Mouse (Mus musculus) lung, postnatal 10 days (tissue): ENCODE data around the gene Entr1.

Experiments used
- DNase-seq: peaks from one replicate; pipeline ENCODE4 v3.0.0; 2021

Entr1 gene

DNA sequence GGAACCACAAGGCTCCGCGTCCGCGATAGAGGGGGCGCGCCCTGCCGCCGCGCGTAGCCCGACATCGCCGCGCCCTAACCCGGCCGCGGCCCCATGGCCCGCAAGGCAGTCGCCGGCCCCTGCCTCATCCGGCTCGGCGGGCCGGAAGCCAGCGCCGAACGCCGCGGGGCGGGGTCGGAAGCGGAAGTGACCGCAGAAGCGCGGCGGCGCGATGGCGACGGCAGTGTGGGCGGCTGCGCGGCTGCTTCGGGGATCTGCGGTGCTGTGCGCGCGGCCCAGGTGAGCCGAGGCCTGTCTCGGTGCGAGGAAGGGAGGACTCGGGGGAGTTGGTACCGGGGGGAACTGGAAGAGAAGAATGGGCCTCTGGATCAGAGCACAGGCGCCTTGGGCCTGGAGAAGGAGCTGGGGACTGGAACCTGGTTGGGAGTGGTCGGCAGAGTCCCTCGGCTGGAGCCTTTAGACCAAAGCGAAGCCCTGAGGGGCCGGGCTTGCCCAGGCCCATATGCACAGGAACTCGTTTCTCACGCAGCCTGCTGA is at the start of gene Entr1, which contains the start of gene Pmpca:
Gene Entr1 (minus strand): TSS at position 163 of the 537 bp plus-strand sequence.
Gene Pmpca (plus strand): TSS at position 186 of the 537 bp plus-strand sequence.
- peak; percentile 89 for DNase-seq

DNA sequence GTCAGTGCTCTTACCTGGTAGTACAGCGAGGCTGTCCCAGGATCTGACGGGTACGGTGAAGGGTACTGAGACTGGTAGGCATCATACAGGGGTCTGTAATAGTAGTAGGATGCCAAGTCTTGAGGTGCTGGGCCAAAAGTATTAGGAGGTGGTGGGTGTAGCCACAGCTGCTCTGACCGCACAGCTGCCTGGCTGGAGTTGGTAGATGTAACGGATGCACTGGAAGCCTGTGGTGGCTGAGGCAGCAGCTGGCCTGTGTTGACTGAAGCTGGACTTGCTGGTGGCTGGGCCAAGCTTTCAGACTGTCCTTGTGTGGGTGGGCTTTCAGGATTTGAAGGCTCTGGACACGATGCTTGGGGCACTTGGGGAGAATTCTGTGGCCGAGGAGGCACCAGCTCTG is 49.3 kb upstream of the Entr1 start:
- no peak for DNase-seq

DNA sequence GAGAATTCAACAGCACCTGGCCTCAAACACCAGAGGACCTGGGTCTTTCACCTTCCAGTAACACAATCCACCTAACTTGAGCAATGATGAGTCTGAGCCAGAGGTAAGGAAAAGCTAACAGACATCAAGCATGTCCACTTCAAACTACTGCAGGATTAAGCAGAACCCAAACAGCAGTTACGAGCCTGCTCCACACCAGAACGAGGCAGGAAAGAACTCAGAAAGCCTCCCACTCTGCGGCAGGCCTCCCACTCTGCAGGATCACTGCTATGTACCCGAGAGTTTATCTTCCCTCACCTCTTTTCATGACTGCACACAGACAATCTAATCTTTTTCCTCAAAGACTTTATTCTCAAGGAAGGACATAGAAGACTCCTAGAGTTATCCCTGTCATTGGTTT is 48.1 kb upstream of the Entr1 start:
- no peak for DNase-seq

DNA sequence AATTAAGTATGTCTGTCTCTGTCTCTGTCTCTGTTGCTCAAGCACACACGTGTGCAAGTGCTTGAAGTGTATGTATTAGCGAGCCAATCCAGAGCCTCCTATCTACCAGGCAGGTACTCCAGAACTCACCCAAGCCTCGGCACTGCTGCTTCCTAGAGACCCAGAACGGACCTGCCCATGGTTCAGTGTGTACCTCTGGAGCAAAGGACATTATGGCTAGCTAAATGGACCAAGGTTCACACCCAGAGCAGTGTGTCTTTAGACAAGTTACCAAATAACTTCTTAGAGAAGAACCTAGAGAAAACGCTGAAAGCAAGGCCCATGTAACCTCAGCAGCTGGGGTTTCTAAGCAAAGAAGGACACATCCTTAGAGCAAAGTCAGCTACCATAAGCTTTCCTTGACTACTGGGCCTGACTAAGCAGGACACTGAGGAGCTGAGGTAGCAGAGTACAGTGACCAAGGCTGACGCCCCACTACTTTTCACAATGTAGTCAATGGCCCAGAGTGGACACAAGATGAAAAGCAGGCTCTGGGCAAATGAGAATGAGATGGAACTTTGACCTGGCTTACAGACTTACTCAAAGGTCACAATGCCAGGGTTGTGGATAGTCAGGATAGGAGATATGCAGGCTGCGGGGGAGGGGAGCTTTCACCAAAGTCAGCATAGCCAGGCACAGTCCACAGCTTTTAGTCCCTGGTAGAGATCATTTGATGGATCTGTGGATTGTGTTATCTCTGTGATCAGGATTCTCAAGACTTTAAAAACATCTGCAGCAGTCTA is 45.9 kb upstream of the Entr1 start:
- DNase-seq: no peak

DNA sequence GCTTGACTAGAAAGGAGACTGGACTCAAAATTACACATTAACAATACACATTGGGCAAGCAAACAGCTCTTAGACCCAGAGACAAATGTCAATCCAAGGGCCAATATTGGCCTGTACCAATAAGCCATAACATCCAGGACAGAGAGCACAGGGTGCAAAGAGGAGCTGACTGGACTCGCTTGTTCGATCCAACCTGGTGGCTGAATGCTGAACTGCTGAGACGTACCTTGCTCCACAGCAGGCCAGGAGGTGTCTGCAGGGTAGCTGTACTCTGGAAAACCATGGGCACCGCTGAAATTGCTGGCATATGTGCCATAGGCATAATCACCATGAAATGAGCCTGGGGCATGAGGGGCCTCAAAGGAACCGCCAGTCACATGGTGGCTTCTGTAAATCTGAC is 40.7 kb upstream of the Entr1 start:
- DNase-seq: no peak

DNA sequence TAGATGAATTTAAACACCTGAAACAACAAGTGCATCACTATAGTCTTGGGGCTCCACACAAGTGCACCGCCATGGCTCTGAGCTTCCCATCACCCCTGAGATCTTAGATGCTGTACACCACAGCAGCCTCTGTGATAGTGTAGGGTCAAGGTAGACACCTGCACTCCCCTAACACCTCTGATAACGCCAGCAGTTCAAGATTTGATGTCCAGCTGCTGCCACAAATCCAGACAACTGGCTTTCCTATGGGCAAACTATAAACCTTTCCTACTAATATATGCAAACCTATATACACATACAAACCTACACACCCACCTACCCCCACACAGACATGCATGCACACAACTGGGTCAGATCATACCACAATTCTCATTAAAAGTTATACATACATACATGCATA is 35.4 kb upstream of the Entr1 start:
- no peak for DNase-seq

DNA sequence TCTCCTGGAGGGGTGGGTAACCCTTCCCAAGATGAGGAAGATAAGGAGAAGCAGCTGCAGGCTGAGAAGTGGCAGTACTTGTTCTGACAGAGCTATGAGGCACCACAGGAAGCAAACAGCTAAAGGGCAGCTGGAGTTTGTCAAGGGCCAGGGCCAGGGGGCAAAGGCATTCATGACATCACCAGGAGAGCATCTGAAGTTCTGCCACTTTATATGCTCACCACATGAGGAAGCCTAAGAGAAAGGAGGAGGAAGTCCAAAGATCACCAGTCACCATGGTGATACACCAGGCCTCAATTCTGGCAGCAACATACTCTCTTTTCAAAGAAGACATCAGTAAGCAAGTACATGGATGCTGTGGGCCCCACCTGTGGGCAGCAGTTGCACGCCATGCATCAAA is 34.0 kb upstream of the Entr1 start:
- DNase-seq: peak; percentile 33

DNA sequence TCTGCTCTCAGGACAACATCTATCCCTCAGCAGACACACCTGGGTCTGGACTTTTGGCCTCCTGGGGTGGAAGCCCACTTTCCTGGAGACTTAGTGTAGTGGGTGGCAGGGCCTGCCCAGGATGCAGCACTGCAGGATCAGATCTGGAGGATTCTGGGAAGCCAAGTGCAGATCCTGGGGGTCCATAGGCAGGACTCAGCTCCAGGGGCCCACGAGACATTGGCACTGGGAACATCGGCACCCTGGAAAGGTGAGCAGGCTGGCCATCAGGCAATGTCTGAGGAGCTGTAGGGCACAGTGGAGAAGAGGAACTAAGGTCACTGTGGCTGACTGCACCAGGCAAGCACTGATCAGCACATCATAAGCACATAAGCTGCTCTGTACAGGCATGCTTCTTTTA is 32.9 kb upstream of the Entr1 start:
- DNase-seq: no peak

DNA sequence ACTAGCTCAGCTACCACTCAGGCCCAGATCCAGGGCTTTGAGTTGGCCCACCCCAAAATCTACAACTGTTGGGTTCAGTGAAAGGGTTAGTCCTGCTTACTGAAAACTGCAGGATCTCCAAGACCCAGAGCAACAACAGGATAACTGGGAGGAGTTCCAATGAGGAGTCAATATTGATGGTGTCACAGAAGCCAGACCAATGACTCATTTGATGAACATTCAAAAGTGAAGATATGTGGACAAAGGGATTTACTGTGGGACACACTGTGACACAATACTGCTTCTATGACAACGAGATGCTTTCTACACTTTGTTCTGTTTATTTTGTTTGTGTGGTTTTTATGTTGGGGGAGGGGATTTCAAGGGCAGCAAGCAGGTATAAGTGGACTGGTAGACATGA is 29.0 kb upstream of the Entr1 start:
- no peak for DNase-seq

DNA sequence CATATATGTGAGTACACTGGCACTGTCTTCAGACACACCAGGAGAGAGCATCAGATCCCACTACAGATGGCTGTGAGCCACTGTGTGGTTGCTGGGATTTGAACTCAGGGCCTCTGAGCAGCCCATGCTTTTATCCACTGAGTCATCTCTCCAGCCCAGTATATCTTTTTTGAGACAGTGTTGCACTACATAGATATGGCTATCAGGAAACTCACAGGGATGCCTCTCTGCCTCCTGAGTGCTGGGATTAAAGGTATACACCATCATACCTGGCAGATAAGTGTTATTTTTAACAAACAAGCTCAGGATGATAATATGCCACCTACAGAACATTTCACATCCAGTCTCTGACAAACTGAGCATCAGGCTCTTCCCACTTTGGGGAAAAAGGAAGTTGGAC is 27.9 kb upstream of the Entr1 start:
- no peak for DNase-seq

DNA sequence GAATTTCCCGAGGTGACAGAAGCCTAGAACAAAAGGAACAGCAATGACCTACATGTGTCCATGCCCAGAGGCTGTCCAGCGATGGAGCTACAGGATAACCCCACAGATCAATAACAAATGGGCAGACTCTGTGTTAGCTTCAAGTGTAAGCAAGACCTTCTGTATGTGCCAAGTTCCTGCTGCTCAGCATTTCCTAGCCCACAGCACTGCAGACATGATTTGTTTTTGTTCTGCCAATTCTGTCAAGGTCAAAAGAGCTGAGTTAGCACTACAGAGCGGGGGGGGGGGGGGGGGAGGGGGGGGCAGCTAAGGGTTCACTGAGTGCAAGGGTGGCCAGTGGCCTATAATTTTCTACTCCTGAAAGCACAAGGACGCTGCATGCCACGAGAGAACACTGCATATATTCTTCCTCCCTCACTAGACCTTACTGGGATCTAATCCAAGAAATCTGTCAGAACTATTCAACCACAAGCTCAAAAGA is 21.9 kb upstream of the Entr1 start:
- peak; percentile 26 for DNase-seq

DNA sequence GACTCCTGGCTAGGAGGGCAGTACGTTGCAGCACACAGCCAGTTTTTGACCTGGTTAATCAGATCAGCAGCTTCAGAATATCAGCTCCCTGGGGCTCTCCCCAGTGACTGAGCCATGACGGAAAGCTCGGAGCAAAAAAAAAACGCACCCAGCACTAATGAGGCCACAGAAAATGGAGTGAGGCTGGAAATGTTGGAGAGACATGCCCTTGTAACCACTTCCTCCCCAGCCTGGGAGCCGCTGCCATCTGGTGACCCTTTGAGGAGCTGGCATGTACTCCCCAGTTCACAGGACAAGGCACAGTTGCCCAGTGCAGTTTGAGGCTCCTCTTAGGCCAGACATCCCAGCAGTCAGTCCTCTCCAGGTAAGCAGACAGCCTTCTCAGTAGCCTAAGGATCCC is 21.0 kb upstream of the Entr1 start:
- DNase-seq: no peak

DNA sequence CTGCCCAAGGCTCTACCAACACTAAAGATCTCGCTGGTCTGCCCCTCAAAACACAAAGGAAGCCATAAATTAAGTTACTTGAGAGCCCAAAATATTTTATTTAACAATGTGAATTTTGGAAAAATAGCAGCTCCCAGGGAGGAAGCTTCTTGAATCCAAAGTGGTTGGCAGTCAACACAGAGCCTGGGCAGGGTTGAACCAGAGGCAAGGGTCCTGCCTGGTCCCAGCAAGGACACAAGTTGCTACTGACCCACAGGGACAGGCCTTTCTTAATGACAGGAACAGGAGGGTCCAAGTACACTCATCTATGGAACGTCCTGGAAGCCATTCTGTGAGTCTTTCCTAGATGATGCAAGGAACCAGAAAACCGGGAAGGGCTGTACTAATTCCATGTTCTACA is 20.2 kb upstream of the Entr1 start:
- DNase-seq: no peak

DNA sequence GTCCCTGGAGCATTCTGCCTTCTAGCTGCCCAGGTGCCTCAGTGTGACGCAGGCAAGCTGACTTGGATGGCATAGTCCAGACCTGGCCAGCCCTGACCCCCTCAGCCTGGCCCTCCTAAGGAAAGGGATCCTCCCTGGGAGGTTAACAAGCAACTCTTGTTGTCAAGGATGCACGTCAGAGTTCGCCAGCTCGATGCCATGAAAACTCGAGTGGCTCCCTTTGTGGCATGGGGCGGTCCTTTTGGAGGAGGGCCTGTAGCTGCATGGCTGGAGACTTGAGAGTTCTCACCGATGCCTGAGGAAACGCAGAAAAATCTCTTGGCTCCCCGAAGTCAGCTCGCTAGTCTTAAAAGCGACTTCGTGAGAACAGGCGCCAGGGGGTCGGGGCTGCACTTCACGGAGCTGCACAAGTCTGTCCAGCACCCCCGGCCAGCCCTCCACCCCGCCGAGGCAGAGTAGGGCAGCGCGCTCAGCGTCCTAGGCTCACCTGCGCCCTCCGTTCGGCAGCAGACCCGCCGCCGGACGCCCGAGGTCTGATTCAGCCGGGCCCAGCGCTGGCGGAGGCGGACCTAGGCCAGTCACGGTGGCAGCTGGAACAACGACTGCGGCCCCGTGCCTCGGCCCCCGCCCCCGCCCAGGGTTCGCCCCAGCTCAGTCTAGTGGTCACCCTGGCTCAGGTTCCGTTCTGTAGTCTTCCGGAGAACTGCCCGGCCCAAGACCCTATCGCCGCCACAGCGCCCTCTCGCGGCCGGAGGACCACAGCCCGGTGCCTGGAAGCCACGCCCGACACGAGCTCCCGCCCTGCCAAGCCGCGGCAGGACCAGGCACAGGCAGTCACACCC is 19.6 kb upstream of the Entr1 start, which contains the start of gene Inpp5e:
Gene Inpp5e (minus strand): TSS at position 689 of the 842 bp plus-strand sequence.
- peak; percentile 98 for DNase-seq

DNA sequence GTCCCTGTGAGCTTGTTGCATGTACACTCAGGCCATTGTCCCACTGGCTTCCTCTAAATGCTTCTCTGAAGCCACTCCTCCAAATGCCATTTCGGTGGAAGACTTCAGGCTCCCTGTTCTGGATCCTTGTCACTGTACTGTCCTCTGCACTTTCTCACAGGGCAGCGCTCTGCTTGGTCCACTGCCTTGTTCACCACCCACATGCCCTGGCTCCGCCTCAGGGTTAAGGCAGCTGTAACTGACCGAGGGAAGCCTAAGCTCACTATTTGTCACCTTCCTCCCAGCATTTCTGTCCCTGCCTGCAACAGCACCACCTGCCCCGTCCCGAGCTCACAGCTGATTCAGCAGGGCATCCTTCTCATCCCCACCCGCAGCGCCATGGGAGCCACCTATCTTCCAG is 14.2 kb upstream of the Entr1 start:
- no peak for DNase-seq

DNA sequence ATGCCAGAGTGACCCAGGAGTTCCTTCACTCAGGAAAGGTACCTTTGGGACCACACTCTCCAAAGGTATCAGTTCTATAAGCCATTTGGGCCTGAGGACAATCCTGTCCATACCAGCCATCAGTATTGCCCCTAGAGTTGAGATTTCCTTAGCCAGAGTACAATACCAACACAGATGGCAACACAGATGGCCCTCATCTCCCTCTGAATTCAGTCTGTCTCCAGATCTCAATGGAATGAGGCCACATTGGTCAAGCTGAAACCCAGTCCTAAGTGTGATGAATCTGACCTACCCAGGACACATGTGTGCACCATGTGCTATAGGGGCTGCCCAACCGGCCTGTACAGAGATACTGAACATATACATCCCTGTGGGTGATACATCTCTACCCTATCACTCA is 13.1 kb upstream of the Entr1 start:
- DNase-seq: no peak

DNA sequence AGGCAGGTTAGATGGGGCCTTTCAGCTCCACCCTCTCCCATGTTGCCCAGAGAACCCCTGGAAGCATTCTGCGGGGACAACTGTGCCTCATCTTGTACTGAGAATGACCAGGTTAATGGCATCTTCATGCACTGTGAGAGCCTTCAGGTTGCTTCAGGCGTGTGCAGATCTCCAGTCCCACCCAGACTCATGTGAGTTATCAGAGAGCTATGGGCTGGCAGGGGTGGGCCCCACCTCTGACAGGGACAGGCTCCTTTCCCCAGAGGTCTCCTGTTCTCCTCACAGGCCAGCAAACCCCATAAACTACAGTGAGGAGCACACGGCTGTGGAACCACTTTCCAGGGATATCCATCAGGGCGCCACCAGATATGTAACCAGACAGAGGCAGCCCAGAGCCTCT is 11.9 kb upstream of the Entr1 start:
- no peak for DNase-seq

DNA sequence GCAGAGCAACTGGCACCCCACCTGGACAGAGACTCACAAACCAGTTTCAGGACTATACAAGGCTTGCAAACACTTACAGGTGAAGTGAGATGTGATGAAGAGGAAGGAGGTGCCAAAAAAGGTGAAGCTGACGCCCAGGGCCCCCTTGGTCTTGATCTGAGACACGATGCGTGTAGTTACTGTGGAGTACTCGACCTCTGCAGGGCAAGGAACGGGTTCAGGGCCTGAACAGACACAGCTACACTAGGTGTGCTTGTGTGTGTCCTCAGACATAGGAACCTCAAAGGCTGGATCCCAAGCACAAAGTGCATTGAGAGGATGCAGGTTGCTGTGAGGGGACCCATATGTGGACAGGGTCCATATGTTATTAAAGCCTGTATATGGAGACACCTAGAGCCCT is 11.2 kb upstream of the Entr1 start:
- no peak for DNase-seq

DNA sequence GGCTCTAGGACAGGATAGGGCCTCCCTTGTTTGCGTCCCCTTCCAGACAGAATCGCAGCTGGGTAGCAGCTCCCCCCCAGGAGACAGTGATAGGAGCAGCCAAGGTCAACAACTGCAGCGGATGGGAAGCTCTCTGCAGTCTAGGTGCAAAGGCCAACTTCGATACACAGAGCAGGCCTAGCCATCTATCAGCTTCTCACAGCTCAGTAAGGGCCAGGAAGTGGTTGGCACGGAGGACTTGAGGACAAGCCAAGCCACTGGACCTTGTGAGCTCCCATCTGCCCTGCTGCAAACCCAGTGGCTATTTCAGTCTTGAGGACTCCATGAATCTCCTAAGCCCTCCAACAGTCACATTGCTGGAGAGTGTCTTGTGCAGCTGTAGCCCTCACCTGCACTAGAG is 10.5 kb upstream of the Entr1 start:
- DNase-seq: no peak

DNA sequence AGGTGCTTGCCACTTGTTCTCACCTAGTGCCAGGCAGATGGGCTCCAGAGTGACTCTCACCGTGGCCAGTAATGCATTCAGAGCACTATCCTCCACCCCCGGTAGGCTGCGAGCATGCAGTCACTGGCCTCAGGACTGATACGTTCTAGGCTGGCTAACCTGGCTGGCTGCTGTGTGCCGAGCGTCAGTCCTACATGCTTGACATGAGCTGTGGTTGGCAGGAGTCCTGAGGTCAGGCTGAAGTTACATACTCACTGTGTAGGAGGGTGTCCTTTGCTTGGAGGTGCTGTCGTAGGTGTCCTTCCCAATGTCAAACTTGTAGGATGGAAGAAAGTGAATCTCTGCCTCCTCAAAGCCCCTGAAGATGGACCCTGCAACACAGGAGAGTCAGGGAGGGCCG is 9.9 kb upstream of the Entr1 start:
- DNase-seq: no peak

DNA sequence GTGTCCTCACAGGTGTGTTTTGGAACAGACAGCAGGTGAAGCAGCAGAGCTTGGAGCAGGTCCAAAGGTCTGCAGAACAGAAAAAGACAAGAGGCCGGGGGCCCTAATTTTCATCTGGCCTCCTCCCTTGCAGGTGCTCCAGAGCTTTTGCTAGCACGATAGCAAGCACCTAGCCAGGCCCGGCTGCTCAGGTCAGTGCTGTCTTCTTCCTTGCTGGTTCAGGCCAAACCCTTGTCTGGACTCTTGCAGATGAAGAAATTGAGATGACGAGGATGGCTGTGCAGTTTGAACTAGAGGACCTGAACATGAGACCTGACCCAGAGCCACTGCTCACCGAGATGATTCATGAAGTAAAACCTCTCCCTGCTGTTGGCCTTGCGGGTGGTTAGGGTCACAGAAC is 2.5 kb upstream of the Entr1 start:
- DNase-seq: no peak

DNA sequence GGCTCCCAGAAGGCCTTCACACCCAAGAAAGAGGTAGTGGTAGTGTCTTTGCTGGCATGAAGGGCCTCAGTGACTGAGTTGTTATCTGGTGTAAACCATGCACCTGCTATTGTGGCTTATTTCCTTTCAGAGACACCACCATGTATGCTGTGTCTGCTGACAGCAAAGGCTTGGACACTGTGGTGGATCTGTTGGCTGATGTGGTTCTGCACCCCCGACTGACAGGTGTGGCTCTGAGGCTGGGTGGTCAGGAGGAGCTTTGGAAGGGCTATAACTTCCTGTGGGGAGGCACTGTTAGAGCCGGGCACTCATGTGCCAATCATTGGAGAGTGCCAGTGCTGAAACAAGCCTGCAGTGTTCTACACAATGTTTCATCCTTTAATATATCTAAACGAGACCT is 1.8 kb upstream of the Entr1 start:
- no peak for DNase-seq

DNA sequence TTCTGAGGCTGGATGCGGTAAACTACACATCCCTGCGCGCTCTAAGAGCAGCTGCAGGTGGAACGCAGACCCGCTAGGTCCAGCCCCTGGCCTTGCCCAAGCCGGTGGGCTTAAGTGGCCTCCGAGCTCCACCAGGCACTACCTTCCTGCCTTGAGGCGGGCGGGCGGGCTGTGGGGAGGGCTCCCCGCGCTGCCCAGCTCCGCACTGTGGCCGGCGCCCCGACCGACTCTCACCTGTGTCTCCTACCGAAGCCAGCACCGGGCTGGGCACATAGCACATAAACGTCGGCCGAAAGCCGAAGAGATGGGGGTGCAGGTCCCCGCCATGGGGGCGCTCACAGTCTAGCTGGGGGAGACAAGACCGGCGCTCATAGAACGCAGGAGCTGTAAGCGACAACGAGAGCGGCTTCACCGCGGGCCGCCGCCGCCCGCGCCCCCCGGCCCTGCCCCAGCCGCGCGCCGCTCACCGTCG is 398 bp downstream of the Entr1 start:
- DNase-seq: peak; percentile 14

DNA sequence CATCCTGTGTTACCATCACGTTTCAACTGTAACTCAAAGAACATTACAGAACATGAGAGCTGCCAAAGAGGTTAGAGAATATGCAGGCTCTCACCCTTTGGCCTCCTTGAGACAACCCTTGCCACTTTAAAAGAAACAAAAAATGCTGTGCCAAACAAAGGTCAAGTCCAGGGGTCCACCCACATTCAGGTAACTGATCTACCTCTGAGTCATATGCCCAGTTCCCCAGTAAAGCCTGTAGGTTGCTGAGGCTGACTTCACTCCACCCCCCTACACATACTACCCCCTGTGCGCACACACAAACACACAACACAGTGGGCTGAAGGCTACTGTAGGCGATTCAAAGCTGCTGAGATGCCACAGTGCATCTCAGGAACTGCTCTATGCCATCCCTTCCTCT is 1.4 kb downstream of the Entr1 start:
- DNase-seq: no peak
